Mouse (Mus musculus): ENCODE measurements around the gene Pik3ap1.

DNA sequence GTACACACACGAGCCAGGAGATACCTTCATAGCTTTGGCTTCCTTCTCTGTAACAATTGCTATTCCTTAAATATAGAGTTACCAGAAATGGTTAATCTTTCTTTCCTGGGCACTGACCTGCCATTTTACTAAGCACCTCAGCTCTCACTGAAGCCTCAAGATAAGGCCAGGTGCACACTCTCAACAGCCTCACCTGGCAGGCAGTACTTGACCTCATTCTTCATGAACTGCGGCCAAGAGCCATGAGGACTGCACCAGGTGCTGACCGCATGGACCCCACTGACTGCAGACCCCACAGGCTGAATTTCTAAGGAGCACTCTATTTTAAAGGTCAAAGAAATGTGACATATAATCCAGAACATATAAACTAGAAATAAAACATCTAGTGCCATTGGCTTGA, 5.7 kb downstream of the Pik3ap1 start:
- no peak for TF ChIP-seq CTCF (conservative IDR thresholded peaks at IDR 0.05; ENCODE audit: low read length)
- no peak for TF ChIP-seq NANOG (IDR thresholded peaks at IDR 0.05; ENCODE audit: borderline replicate concordance, low read length)
